Mouse (Mus musculus) CD4-positive naive resting alpha-beta T cell, adult 57 days (primary cell): Measurements from ENCODE around the gene Rhod. TPM values are rescaled to one million over a fixed set of nuclear protein-coding genes. Genes with fewer than 3 reads are reported as not detected.

ENCODE experiments used
- total RNA-seq: library from RNA; stranded (reverse); gene quantifications from one replicate; pipeline ENCODE4 v1.2.4, GENCODE M21; 2023

Gene Rhod
- total RNA-seq: 1.7 TPM

GRCm38 (mm10) chr19:4439161-4439801 lies at the start of gene Rhod:
Rhod (minus strand) TSS chr19:4439432.

GRCm38 (mm10) chr19:4477345-4478189 lies 38.3 kb upstream of the Rhod start, which contains the start of gene Syt12:
Syt12 (minus strand) TSS chr19:4477447.

GRCm38 (mm10) chr19:4397798-4398629 lies 41.2 kb downstream of the Rhod start, which contains the start of gene Kdm2a:
Kdm2a (minus strand) TSS chr19:4398285.

Other genes starting within 250 kb of the Rhod start
- gene Tbc1d10c, start 248.1 kb downstream of the Rhod start, total RNA-seq: 305 TPM
- gene Ppp1ca, start 247.4 kb downstream of the Rhod start, total RNA-seq: 351 TPM
- gene Rad9a, start 237.8 kb downstream of the Rhod start, total RNA-seq: 45.2 TPM
- 143 TPM for gene Clcf1, start 225.2 kb downstream of the Rhod start, total RNA-seq
- gene AC109138.7, start 225.1 kb downstream of the Rhod start, total RNA-seq: not detected
- 66.6 TPM for gene Pold4, start 207.5 kb downstream of the Rhod start, total RNA-seq
- 18.6 TPM for gene Ssh3, start 170.3 kb downstream of the Rhod start, total RNA-seq
- gene Ankrd13d, start 156.3 kb downstream of the Rhod start, total RNA-seq: 20.5 TPM
- gene Grk2, start 133.2 kb downstream of the Rhod start, total RNA-seq: 338 TPM
- gene Kdm2a, start 41.1 kb downstream of the Rhod start, total RNA-seq: 153 TPM
- gene Syt12, start 38.0 kb upstream of the Rhod start, total RNA-seq: not detected
- not detected for gene 2010003K11Rik, start 59.2 kb upstream of the Rhod start, total RNA-seq
- 5.2 TPM for gene Pcx, start 71.0 kb upstream of the Rhod start, total RNA-seq
- gene Lrfn4, start 176.2 kb upstream of the Rhod start, total RNA-seq: 0.18 TPM
- gene Rce1, start 186.2 kb upstream of the Rhod start, total RNA-seq: 47.2 TPM